Mouse (Mus musculus): ENCODE measurements at regions not wholly inside any gene's neighbourhood (a gene's known extent, or its start where the extent isn't known, plus 50 kb on each side); places are given as distances from the start of the nearest gene placed in this dataset.

DNA sequence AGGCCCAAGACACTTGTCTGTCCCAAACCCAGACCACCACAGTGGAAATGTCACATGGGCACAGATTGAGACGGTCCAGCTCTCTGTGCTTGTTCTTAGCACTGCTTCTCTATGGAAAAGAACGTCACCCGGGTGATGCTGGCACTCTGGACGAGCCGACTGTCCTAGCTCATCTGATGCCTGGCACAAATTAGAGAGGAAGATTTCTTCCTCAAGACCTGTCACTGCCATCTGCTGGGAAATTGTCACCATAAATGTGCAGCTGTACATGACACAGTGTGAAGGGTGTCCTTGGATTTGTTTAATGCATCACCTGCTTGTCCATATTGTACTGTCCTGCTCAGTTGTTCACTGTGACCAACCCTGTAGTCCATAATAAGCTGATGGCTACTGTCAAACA, 238.7 kb upstream of the 4931429L15Rik start:
- no peak overlapping the region for H3K4me2 ChIP-seq
- no peaks in the 10 kb centered on the region for H3K36me3 ChIP-seq
- H3K4me1 ChIP-seq (replicated peaks), result 0 out of 2 replicates have a peak, but pooled peaks cover 3% of the 10 kb centered on the region
- H3K4me3 ChIP-seq, result no peak overlapping the region
- no peak for ATAC-seq (replicated peaks; ENCODE audit: insufficient number of reproducible peaks, insufficient read depth, low FRiP score, low read depth)
- 0 out of 2 replicates have a peak, but pooled peaks cover 3% of the 10 kb centered on the region for H3K27me3 ChIP-seq
- H3K9me3 ChIP-seq (replicated peaks), result peaks cover 7% of the 10 kb centered on the region; the same call in 1 of the 2 replicates
- no peak overlapping the region for H3K9ac ChIP-seq
- no peak overlapping the region for H3K27ac ChIP-seq
- 78% methylated on average over 5 of the region's 5 CpGs for WGBS

DNA sequence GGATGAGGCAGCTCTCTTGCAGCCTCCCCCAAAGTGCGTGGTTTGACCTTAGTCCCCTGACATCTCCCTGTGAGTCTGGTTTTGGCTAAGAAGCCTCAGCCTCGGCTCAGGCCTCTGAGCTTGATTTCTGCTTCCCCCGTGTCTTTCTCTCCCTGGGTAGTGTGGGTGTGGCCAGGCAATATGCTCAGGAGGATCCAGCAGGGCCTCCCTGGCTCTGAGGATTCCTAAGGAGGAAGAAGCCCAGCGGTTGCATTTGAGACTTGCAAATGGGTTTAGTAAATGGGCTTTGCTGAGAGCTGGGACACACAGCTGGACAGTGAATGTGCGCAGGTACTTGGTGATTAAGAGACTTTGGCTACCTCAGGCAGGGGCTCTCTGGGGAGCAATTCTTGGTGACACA, 238.0 kb upstream of the 4931429L15Rik start:
- H3K4me3 ChIP-seq, result no peak overlapping the region
- WGBS, result 32% methylated on average over 5 of the region's 5 CpGs
- no peak for ATAC-seq (replicated peaks; ENCODE audit: insufficient number of reproducible peaks, insufficient read depth, low FRiP score, low read depth)
- H3K36me3 ChIP-seq, result no peaks in the 10 kb centered on the region
- H3K9ac ChIP-seq, result no peak overlapping the region
- H3K4me1 ChIP-seq (replicated peaks), result 0 out of 2 replicates have a peak, but pooled peaks cover 3% of the 10 kb centered on the region
- peaks cover 7% of the 10 kb centered on the region; the same call in 1 of the 2 replicates for H3K9me3 ChIP-seq (replicated peaks)
- H3K27ac ChIP-seq, result no peak overlapping the region
- 0 out of 2 replicates have a peak, but pooled peaks cover 3% of the 10 kb centered on the region for H3K27me3 ChIP-seq
- H3K4me2 ChIP-seq, result no peak overlapping the region

DNA sequence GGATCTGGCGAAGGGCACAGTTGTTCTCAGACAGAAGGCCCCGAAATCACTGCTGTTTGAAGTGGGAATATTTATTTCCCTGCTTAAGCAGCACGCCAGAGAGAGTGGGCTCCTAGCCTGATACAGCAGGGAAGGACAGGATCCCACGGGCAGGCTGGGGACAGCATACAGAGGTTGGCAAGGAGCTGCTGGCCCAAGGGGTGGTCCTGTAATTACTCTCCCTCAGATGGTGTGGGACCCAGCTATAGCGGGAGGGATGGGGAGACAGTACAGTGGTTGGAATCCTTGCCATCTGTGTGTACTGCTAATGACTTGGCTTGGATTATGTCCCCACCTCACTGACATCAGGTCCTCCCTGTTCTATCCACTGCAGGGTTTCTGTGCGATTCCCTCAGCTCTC, 235.4 kb upstream of the 4931429L15Rik start:
- Histone ChIP-seq H3K9ac (no peak overlapping the region), H3K4me1 (replicated peaks) (0 out of 2 replicates have a peak, but pooled peaks cover 3% of the 10 kb centered on the region), H3K9me3 (replicated peaks) (peaks cover 7% of the 10 kb centered on the region; the same call in 1 of the 2 replicates), H3K27me3 (0 out of 2 replicates have a peak, but pooled peaks cover 3% of the 10 kb centered on the region), H3K4me2 (no peak overlapping the region), H3K4me3 (no peak overlapping the region), H3K36me3 (no peaks in the 10 kb centered on the region), H3K27ac (no peak overlapping the region)
- WGBS, result 35% methylated on average over 6 of the region's 6 CpGs
- no peak for ATAC-seq (replicated peaks; ENCODE audit: insufficient number of reproducible peaks, insufficient read depth, low FRiP score, low read depth)

DNA sequence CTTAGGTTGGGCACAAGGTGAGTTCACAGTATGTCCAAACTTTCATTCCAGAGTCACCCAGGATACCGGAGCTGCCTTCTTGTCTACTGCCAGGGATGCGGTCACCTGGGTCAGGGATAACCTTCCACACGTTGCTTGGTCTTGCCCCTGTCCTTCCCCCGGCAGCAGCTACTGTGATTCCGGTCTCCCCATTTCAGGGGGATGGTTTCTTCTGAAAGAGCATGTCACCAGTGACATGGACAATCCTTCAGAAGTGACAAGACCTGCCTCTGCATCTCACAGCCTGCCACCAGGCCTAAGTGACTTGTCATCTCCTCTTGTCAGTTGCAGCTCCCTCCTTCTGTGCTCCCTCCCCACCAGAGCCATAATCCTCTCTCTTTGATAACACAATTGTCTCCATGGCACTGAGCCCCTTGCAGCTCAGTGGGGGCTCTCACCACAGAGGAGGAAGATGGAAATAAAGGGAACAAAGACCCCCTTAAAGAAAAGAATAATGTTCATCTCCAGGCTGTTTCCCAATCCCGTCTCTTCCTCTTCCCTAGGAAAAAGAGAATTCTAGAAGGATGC, 234.9 kb upstream of the 4931429L15Rik start:
- Histone ChIP-seq H3K9ac (no peak overlapping the region), H3K4me1 (replicated peaks) (0 out of 2 replicates have a peak, but pooled peaks cover 3% of the 10 kb centered on the region), H3K4me2 (no peak overlapping the region), H3K4me3 (no peak overlapping the region), H3K27me3 (0 out of 2 replicates have a peak, but pooled peaks cover 3% of the 10 kb centered on the region), H3K27ac (no peak overlapping the region), H3K36me3 (no peaks in the 10 kb centered on the region), H3K9me3 (replicated peaks) (peaks cover 7% of the 10 kb centered on the region; the same call in 1 of the 2 replicates)
- ATAC-seq (replicated peaks; ENCODE audit: insufficient number of reproducible peaks, insufficient read depth, low FRiP score, low read depth), result no peak; the same call in 1 of the 2 replicates
- WGBS, result 49% methylated on average over 6 of the region's 6 CpGs

DNA sequence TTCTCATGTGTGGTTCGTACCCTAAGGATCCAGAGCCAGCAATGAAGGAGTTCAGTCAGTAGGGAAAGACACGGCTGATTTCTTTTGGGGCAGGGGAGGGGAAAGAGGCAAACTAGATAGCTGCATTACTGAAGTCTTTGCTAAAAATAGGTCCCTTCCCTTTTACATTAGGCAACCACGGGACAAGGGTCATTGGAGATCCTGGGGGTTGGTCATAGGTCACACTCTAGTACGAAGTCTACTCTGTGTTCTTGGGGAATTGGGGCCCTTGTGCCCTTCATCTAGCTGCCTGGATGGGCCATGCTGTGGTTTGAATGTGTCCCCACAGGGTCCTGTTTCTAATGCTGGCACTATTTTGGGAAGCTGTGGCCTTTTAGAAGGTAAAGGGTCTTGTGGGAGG, 229.6 kb upstream of the 4931429L15Rik start:
- H3K9me3 ChIP-seq (replicated peaks), result no peaks in the 10 kb centered on the region
- WGBS, result 54% methylated on average over 4 of the region's 4 CpGs
- no peak overlapping the region for H3K27ac ChIP-seq
- no peak overlapping the region for H3K9ac ChIP-seq
- H3K4me1 ChIP-seq (replicated peaks), result no peaks in the 10 kb centered on the region
- no peaks in the 10 kb centered on the region for H3K36me3 ChIP-seq
- H3K4me3 ChIP-seq, result no peak overlapping the region
- H3K27me3 ChIP-seq, result no peaks in the 10 kb centered on the region
- no peak for ATAC-seq (replicated peaks; ENCODE audit: insufficient number of reproducible peaks, insufficient read depth, low FRiP score, low read depth)
- H3K4me2 ChIP-seq, result no peak overlapping the region

DNA sequence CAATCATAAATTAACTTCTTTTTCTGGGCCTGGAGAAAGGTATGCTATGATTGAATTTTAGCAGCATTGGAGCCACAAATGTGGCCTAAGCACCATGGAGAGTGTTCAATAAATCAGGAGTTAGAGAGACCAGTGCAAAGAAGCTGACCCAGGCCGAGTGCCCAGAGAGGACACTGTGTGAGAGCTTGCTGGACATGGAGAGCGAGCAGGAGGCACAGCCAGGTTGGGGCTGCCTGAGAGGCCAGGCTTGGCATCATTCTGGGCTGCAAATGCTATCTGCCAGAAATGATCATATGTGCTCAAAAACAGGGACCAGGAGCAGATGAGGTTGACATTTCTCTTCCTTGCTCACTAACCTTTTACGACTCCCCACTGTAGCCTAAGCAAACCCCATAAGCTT, 224.5 kb upstream of the 4931429L15Rik start:
- Histone ChIP-seq H3K36me3 (no peaks in the 10 kb centered on the region), H3K27me3 (no peaks in the 10 kb centered on the region), H3K4me1 (replicated peaks) (no peaks in the 10 kb centered on the region), H3K27ac (no peak overlapping the region), H3K9me3 (replicated peaks) (no peaks in the 10 kb centered on the region), H3K4me2 (no peak overlapping the region), H3K9ac (no peak overlapping the region), H3K4me3 (no peak overlapping the region)
- 71% methylated on average over 3 of the region's 3 CpGs for WGBS
- no peak for ATAC-seq (replicated peaks; ENCODE audit: insufficient number of reproducible peaks, insufficient read depth, low FRiP score, low read depth)

DNA sequence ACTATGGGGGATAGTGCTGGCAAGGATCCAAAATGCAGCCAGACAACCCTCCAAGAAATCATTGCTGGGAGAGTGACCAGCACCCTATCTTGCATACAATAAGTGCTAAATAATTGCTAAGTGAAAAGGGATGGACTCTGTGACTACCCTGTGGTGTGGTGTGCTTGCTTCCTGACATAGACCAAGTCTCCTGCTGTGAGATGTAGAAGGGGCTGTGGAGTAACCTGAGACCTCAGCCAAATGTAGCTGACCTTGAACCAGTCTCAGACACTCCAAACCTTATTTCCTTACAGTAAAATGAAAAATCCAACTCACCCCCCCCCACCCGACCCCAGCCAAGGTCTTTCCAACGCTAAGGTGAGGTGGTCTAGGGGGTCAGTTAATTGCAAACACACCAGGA, 221.2 kb upstream of the 4931429L15Rik start:
- WGBS, result 53% methylated on average over 2 of the region's 2 CpGs
- Histone ChIP-seq H3K4me1 (replicated peaks) (no peaks in the 10 kb centered on the region), H3K36me3 (no peaks in the 10 kb centered on the region), H3K27ac (no peak overlapping the region), H3K4me2 (no peak overlapping the region), H3K9me3 (replicated peaks) (no peaks in the 10 kb centered on the region), H3K9ac (no peak overlapping the region), H3K4me3 (no peak overlapping the region), H3K27me3 (no peaks in the 10 kb centered on the region)
- no peak for ATAC-seq (replicated peaks; ENCODE audit: insufficient number of reproducible peaks, insufficient read depth, low FRiP score, low read depth)

DNA sequence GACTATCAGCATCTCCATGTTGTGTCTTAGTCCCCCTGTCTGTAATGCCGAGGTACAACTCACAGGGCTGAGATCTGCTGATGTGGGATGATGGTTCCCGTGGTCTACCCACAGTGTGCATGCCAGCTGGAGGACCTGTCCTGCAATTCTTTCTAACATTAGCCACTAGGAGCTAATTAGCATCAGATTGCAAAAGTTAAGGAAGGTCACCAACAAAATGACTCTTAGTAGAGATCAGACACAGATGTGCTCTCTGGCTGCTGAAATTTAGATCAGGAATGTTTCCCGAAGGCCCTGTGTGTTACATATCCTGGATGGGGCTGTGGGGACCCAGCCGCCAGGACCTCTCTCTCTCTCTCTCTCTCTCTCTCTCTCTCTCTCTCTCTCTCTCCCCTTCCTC, 218.8 kb upstream of the 4931429L15Rik start:
- Histone ChIP-seq H3K36me3 (no peaks in the 10 kb centered on the region), H3K4me3 (no peak overlapping the region), H3K4me2 (no peak overlapping the region), H3K27ac (no peak overlapping the region), H3K27me3 (no peaks in the 10 kb centered on the region), H3K9ac (no peak overlapping the region), H3K9me3 (replicated peaks) (no peaks in the 10 kb centered on the region), H3K4me1 (replicated peaks) (no peaks in the 10 kb centered on the region)
- 70% methylated on average over 4 of the region's 4 CpGs for WGBS
- ATAC-seq (replicated peaks; ENCODE audit: insufficient number of reproducible peaks, insufficient read depth, low FRiP score, low read depth), result no peak

DNA sequence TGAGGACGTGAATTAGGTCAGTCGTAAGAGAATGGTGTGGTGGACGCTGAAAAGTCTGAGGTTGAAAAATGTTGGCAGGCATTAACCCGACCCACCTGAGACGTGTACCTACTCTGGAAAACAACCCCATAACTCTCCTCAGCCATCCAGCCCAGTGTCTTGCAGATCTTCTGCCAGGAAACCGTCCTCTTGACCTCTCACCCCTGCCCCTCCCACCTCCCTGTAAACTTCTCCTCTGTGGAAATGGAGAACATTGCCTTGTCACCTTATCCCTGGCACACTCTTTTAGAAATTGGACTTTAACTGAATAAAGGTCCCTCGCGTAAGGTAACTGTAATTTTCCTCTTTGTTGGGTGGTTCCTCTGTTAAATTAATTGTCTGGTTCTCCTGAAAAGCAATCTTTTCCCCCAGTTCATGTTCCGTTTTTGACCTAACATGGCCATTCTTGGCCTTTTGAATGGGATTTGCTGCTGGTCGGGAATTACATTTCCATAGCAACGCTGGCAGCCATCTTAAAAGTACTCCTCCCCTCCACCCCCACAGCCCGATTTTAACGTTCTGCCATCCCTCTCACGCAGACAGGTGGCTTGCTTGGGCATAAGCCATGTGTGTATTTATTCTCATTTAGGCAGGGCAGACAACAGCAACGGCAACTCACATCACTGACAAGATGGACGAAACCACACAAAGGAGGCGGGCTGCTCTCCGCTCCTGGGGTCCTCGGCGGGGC, 196.8 kb upstream of the 4931429L15Rik start:
- Histone ChIP-seq H3K36me3 (no peaks in the 10 kb centered on the region), H3K4me1 (replicated peaks) (no peaks in the 10 kb centered on the region), H3K9me3 (replicated peaks) (no peaks in the 10 kb centered on the region), H3K9ac (no peak overlapping the region), H3K4me3 (no peak overlapping the region), H3K27me3 (no peaks in the 10 kb centered on the region), H3K4me2 (no peak overlapping the region), H3K27ac (no peak overlapping the region)
- WGBS, result 82% methylated on average over 20 of the region's 20 CpGs
- ATAC-seq (replicated peaks; ENCODE audit: insufficient number of reproducible peaks, insufficient read depth, low FRiP score, low read depth), result no peak

DNA sequence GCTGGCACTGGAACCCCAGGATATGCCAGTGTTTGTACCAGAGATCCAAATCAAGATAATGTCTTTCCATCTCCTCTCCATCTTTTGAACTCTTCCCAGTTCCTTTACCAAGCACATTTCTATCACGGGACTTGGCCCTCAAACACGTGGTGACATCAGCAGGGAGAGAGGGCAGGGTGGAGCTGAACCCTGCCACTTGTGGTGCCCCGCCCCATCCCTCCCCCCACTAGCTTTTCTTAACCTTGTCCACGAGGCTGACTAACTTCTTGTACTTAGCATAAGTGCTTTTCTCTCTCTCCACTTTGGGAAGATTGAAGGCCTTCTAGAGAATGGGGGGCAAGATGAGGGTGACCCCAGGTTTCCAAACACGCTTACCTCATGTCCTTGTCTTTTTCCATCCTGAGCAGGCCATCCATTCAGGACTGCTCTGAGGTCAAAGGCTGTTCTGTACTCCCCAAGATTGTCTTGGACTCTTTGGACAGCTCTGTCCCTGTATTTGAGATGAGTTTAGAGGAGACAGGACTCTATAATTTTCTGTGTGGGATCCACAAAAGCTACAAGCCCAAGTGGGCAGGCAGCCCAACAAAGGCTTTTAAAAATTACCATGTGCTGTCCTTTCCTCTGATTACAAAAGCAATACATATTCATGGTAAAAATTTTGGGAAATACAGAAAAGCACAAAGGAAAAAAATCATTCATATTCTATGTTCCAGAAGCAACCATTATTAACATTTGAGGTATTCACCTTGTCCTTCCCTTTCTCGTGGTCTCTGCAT, 192.7 kb upstream of the 4931429L15Rik start:
- H3K4me3 ChIP-seq, result no peak overlapping the region
- H3K4me2 ChIP-seq, result no peak overlapping the region
- H3K27ac ChIP-seq, result no peak overlapping the region
- no peak for ATAC-seq (replicated peaks; ENCODE audit: insufficient number of reproducible peaks, insufficient read depth, low FRiP score, low read depth)
- H3K27me3 ChIP-seq, result 0 out of 2 replicates have a peak, but pooled peaks cover 19% of the 10 kb centered on the region
- no peaks in the 10 kb centered on the region for H3K9me3 ChIP-seq (replicated peaks)
- H3K4me1 ChIP-seq (replicated peaks), result peaks cover 4% of the 10 kb centered on the region; the same call in 1 of the 2 replicates
- WGBS, result 55% methylated on average over 6 of the region's 6 CpGs
- no peak overlapping the region for H3K9ac ChIP-seq
- no peaks in the 10 kb centered on the region for H3K36me3 ChIP-seq

DNA sequence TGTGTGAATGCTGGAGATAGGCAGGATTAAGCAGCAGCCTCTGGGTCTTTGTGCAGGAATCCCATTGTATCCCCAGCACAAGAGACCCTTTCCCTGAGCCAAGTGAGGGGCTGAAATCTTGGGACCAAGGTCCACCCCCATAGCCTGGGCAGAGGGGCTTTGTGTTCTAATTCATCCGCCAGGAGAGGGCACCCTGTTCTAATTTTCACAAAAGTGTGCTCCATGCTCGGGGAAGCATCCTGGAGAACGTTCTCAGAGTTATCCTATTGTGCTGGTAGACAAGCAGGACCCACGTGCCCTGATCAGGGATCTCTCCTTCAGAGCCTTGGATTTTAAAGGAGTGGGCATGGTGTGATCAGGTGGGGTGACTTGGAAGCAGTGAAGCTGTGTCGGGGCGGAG, 191.5 kb upstream of the 4931429L15Rik start:
- WGBS, result 44% methylated on average over 6 of the region's 6 CpGs
- Histone ChIP-seq H3K27me3 (peaks cover 19% of the 10 kb centered on the region; the same call in 1 of the 2 replicates), H3K9ac (no peak overlapping the region), H3K4me1 (replicated peaks) (peaks cover 4% of the 10 kb centered on the region; the same call in 1 of the 2 replicates), H3K9me3 (replicated peaks) (no peaks in the 10 kb centered on the region), H3K36me3 (no peaks in the 10 kb centered on the region), H3K4me2 (no peak overlapping the region), H3K4me3 (no peak overlapping the region), H3K27ac (no peak overlapping the region)
- no peak for ATAC-seq (replicated peaks; ENCODE audit: insufficient number of reproducible peaks, insufficient read depth, low FRiP score, low read depth)
